Mouse (Mus musculus) testis, adult 2 months (tissue): ENCODE results near the gene Rexo4. TPM values are rescaled to one million over a fixed set of nuclear protein-coding genes. Genes with fewer than 3 reads are reported as not detected.

Experiments used
- H3K27ac ChIP-seq: fragments of 200-500 bp; 2 replicates; pipeline ENCODE4 v1.5.1; 2012; ENCODE audit warnings: low read depth, low read length; ENCODE audit not compliant: control insufficient read depth, insufficient read depth
- H3K27me3 ChIP-seq: fragments of 200-500 bp; 2 replicates; pipeline ENCODE4 v1.6.1; 2012; ENCODE audit warnings: mild to moderate bottlenecking, low read length, moderate library complexity; ENCODE audit not compliant: control insufficient read depth, insufficient read depth
- H3K36me3 ChIP-seq: fragments of 200-500 bp; 2 replicates; pipeline ENCODE4 v1.6.1; 2012; ENCODE audit warnings: mild to moderate bottlenecking, low read length; ENCODE audit not compliant: control insufficient read depth, insufficient read depth
- H3K4me1 ChIP-seq: fragments of 200-500 bp; 2 replicates; pipeline ENCODE4 v1.6.1; 2012; ENCODE audit warnings: low read length; ENCODE audit not compliant: control insufficient read depth, insufficient read depth
- H3K4me3 ChIP-seq: fragments of 200-500 bp; 2 replicates; pipeline ENCODE4 v1.5.1; 2012; ENCODE audit warnings: low read depth, mild to moderate bottlenecking, low read length, moderate library complexity, mixed read lengths; ENCODE audit not compliant: control insufficient read depth
- CTCF ChIP-seq: fragments of 200-500 bp; IDR thresholded peaks from 2 replicates; pipeline ENCODE4 v1.5.1; 2012; ENCODE audit warnings: low read depth, mild to moderate bottlenecking, inconsistent platforms, low read length, moderate library complexity; ENCODE audit not compliant: control insufficient read depth, insufficient read depth, insufficient replicate concordance
- POLR2A ChIP-seq: fragments of 200-500 bp; IDR thresholded peaks from 2 replicates; pipeline ENCODE4 v1.6.1; 2012; ENCODE audit warnings: low read depth, mild to moderate bottlenecking, inconsistent platforms, low read length, moderate library complexity; ENCODE audit not compliant: control insufficient read depth
- polyA plus RNA-seq: library from polyadenylated mRNA; depleted of rRNA; stranded (reverse); fragments of >200 nt; gene quantifications from 2 replicates; pipeline ENCODE4 v1.2.3, GENCODE M21; 2012

Gene Rexo4
- polyA plus RNA-seq, 1 experiment, result 11.8 TPM

- TF ChIP-seq POLR2A (no peak), CTCF (no peak)
- peaks cover 2% of the 10 kb centered on the region; the same call in 1 of the 2 replicates for H3K36me3 ChIP-seq
- no peak overlapping the region for H3K27ac ChIP-seq
- H3K4me3 ChIP-seq, result no peak overlapping the region
- no peaks in the 10 kb centered on the region for H3K27me3 ChIP-seq
- H3K4me1 ChIP-seq, result peaks cover 18% of the 10 kb centered on the region
These were observed 33.8 kb downstream of the Rexo4 start for GRCm38 (mm10) chr2:26930390-26930789.

GRCm38 (mm10) chr2:26927745-26928476 is 36.3 kb downstream of the Rexo4 start:
- Histone ChIP-seq H3K27ac (no peak overlapping the region), H3K27me3 (no peaks in the 10 kb centered on the region), H3K36me3 (peaks cover 2% of the 10 kb centered on the region; the same call in 1 of the 2 replicates), H3K4me1 (peaks cover 16% of the 10 kb centered on the region), H3K4me3 (no peak overlapping the region)
- TF ChIP-seq POLR2A, result no peak
- TF ChIP-seq CTCF, result no peak

- no peak overlapping the region for H3K27ac ChIP-seq
- TF ChIP-seq POLR2A (no peak), CTCF (no peak)
- H3K4me1 ChIP-seq, result peaks cover 3% of the 10 kb centered on the region
- H3K27me3 ChIP-seq, result no peaks in the 10 kb centered on the region
- H3K4me3 ChIP-seq, result no peak overlapping the region
- H3K36me3 ChIP-seq, result peaks cover 2% of the 10 kb centered on the region
These were observed 42.4 kb downstream of the Rexo4 start for GRCm38 (mm10) chr2:26921784-26922183.

- Histone ChIP-seq H3K4me3 (no peak overlapping the region), H3K27me3 (no peaks in the 10 kb centered on the region), H3K27ac (no peak overlapping the region), H3K36me3 (no peaks in the 10 kb centered on the region; the same call in none of the 2 replicates), H3K4me1 (peaks cover 8% of the 10 kb centered on the region)
- TF ChIP-seq CTCF, result no peak
- no peak for TF ChIP-seq POLR2A
These were observed 43.9 kb downstream of the Rexo4 start for GRCm38 (mm10) chr2:26920190-26920855.

GRCm38 (mm10) chr2:26919684-26920083 is 44.5 kb downstream of the Rexo4 start:
- no peak overlapping the region for H3K4me3 ChIP-seq
- no peak for TF ChIP-seq POLR2A
- TF ChIP-seq CTCF, result no peak
- H3K4me1 ChIP-seq, result peaks cover 10% of the 10 kb centered on the region
- no peaks in the 10 kb centered on the region for H3K27me3 ChIP-seq
- H3K36me3 ChIP-seq, result no peaks in the 10 kb centered on the region; the same call in none of the 2 replicates
- no peak overlapping the region for H3K27ac ChIP-seq

GRCm38 (mm10) chr2:26916738-26917137 is 47.4 kb downstream of the Rexo4 start:
- Histone ChIP-seq H3K27me3 (no peaks in the 10 kb centered on the region), H3K4me1 (peaks cover 10% of the 10 kb centered on the region), H3K4me3 (peak overlapping the region; percentile 95), H3K36me3 (no peaks in the 10 kb centered on the region; the same call in none of the 2 replicates), H3K27ac (peak overlapping the region; percentile 71)
- TF ChIP-seq POLR2A (no peak), CTCF (no peak)
